Mouse (Mus musculus) lung, embryonic 16.5 days (tissue): ENCODE measurements around the gene Gas6. TPM values are rescaled to one million over a fixed set of nuclear protein-coding genes. Genes with fewer than 3 reads are reported as not detected.

Experiments
- ATAC-seq: fragments of 200-750 bp; cut with Nextera tagmentation; 2 replicates; pipeline ENCODE4 v1.8.0; 2017; ENCODE audit warnings: low read depth, mild to moderate bottlenecking, moderate library complexity
- H3K27ac ChIP-seq: fragments of 300-500 bp; sonication (generic); 2 replicates; pipeline ENCODE4 v1.5.1; 2014; ENCODE audit warnings: mild to moderate bottlenecking, control low read depth, low read length
- H3K27me3 ChIP-seq: fragments of 300-500 bp; sonication (generic); 2 replicates; pipeline ENCODE4 v1.6.1; 2014; ENCODE audit warnings: low read depth, low read length, mixed read lengths; ENCODE audit not compliant: control insufficient read depth, insufficient read depth
- H3K36me3 ChIP-seq: fragments of 300-500 bp; sonication (generic); 2 replicates; pipeline ENCODE4 v1.6.1; 2014; ENCODE audit warnings: low read length; ENCODE audit not compliant: control insufficient read depth, insufficient read depth
- H3K4me1 ChIP-seq: fragments of 300-500 bp; sonication (generic); replicated peaks from 2 replicates; pipeline ENCODE4 v1.6.1; 2014; ENCODE audit warnings: low read length, mixed read lengths; ENCODE audit not compliant: control insufficient read depth, insufficient read depth
- H3K4me2 ChIP-seq: fragments of 300-500 bp; sonication (generic); 2 replicates; pipeline ENCODE4 v1.6.1; 2014; ENCODE audit warnings: low read depth, low read length, control low read depth
- H3K4me3 ChIP-seq: fragments of 300-500 bp; sonication (generic); 2 replicates; pipeline ENCODE4 v1.5.1; 2014; ENCODE audit warnings: mild to moderate bottlenecking, low read length, control low read depth
- H3K9ac ChIP-seq: fragments of 300-500 bp; sonication (generic); 2 replicates; pipeline ENCODE4 v1.6.1; 2014; ENCODE audit warnings: low read length, control low read depth
- H3K9me3 ChIP-seq: fragments of 300-500 bp; sonication (generic); 2 replicates; pipeline ENCODE4 v1.6.1; 2016; ENCODE audit warnings: low read length; ENCODE audit not compliant: control insufficient read depth
- WGBS: fragments of 180-500 bp; shearing (Covaris S2); extraction: QIAGEN DNeasy Blood & Tissue Kit; methylation state at CpG from one replicate; pipeline ENCODE4 v1.1.7; 2014; 5-methylcytosine and 5-hydroxymethylcytosine counted together
- polyA plus RNA-seq: library from polyadenylated mRNA; unstranded; fragments of >200 nt; fragmentation: Nextera tagmentation; extraction: Ambion mirVana; gene quantifications from 2 replicates; pipeline ENCODE4 v1.2.1, GENCODE M21; 2015

Gas6 gene
- polyA plus RNA-seq, 1 experiment from 2014 or later = 78.0 TPM

DNA sequence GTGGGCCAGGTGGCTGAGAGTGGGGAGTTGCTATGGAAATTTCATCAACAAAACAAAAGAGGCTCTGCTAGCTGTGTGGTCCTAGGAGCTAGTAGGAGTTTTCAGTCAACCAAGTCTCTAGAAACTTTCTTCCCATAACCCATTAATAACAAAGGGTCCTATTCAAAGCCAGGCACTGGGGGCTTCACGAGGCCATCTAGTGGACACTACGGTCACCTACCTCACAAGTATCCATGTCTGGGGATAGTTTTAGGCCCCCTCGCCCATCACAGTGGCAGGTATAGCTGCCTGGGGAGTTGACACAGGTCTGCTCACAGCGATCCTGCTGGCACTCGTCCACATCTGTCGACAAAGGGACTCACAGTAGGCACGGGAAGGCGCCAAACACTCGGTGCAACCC lies 18.4 kb downstream of the Gas6 start:
- WGBS = 48% methylated on average over 9 of the region's 9 CpGs
- H3K36me3 ChIP-seq = no peaks in the 10 kb centered on the region
- no peaks in the 10 kb centered on the region for H3K9me3 ChIP-seq
- H3K4me2 ChIP-seq = no peak overlapping the region
- no peak for ATAC-seq
- H3K27me3 ChIP-seq = no peaks in the 10 kb centered on the region
- no peak overlapping the region for H3K9ac ChIP-seq
- no peak overlapping the region for H3K4me3 ChIP-seq
- H3K4me1 ChIP-seq = peaks cover 6% of the 10 kb centered on the region; the same call in 1 of the 2 replicates
- H3K27ac ChIP-seq = no peak overlapping the region

DNA sequence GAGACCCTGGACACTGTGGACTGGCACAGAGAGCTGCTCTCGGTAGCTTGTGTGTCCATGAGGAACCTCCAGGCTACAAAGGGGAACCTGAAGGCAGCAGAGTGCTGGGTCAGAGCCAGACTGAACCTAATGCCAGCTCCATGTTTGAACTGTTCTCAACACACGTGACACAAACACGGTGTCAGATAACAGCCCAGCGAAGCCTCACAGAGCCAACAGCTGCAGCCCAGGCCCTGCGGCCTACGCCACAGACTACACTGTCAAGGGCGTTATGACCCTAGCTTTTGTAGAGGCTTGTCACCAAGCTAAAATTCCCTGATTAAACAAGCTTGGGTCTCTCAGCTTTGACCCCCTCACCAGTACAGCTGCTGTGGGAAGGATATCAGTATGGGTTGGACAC lies 22.0 kb downstream of the Gas6 start:
- peak; percentile 66 for ATAC-seq
- Histone ChIP-seq H3K4me2 (no peak overlapping the region), H3K27me3 (no peaks in the 10 kb centered on the region), H3K9ac (no peak overlapping the region), H3K4me1 (0 out of 2 replicates have a peak, but pooled peaks cover 6% of the 10 kb centered on the region), H3K9me3 (no peaks in the 10 kb centered on the region), H3K36me3 (no peaks in the 10 kb centered on the region; the same call in 1 of the 2 replicates), H3K4me3 (no peak overlapping the region), H3K27ac (peak overlapping the region; percentile 49; the same call in 1 of the 2 replicates)
- 36% methylated on average over 7 of the region's 7 CpGs for WGBS

DNA sequence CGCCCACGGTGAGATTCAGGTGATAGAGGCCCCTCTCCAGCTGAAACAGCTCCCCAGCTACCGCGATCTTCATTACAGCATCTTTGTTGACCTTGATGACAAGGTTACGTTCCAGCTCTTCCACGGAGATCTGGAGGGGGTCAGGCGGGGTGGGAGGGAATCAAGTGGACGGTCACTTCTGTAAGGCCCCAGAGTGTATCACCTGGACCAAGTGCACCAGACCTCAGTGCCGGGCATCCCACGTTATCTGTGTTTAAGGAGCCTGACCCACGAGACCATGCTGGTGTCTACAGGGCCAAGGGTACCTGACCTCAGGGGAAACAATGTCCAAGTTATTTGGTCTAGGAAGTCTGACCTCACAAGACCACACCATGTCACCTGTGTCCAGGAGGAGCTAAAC lies 22.8 kb downstream of the Gas6 start:
- Histone ChIP-seq H3K27me3 (no peaks in the 10 kb centered on the region), H3K27ac (no peak overlapping the region), H3K36me3 (no peaks in the 10 kb centered on the region; the same call in 1 of the 2 replicates), H3K9me3 (no peaks in the 10 kb centered on the region), H3K4me3 (no peak overlapping the region), H3K9ac (no peak overlapping the region), H3K4me2 (no peak overlapping the region), H3K4me1 (0 out of 2 replicates have a peak, but pooled peaks cover 6% of the 10 kb centered on the region)
- 70% methylated on average over 11 of the region's 11 CpGs for WGBS
- ATAC-seq = no peak

DNA sequence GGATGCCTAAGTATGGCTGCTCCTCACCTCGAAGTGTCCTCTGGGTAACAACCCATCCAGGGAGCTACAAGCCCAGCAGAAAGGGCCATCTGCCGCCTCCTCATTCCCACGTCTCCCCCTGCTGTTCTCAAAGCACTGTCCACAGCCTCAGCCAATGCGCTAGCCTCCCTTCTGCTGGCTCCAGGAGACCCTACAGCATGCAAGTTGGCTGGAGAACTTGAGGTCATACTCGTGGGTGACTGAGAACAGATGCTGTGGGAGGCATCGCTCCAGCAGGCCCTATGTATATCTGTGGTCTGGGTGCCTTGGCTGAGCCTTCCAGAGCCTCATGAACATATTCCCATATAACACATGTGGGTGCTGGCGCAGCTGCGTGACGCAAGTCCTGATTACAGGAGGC lies 25.6 kb downstream of the Gas6 start:
- H3K36me3 ChIP-seq = no peaks in the 10 kb centered on the region; the same call in 1 of the 2 replicates
- 81% methylated on average over 9 of the region's 9 CpGs for WGBS
- ATAC-seq = peak; percentile 55

DNA sequence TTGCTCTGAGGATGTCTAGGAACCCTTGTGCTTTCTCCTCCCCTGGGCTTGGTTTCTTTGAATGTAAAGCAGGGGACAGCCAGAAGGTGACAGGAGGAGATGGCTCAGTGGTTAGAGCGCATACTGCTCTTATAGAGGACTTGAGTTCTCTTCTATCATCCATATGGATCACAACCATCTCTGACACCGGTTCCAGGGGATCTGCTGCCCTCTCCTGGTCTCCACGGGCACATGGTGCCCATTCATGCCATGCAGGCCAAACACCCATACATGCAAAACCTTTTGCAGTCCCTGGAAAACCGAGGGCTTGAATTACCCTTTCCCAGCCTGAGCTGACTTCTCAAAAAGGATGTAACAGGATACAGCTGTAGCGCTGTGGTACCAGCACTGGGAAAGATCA lies 27.3 kb downstream of the Gas6 start:
- ATAC-seq = no peak

More for the DNA sequence above, 25.6 kb downstream of the Gas6 start:
- H3K9me3 ChIP-seq = no peaks in the 10 kb centered on the region
- H3K4me3 ChIP-seq = no peak overlapping the region
- no peak overlapping the region for H3K4me2 ChIP-seq
- H3K27ac ChIP-seq = no peak overlapping the region
- H3K4me1 ChIP-seq = peaks cover 9% of the 10 kb centered on the region; the same call in 1 of the 2 replicates
- no peaks in the 10 kb centered on the region for H3K27me3 ChIP-seq
- no peak overlapping the region for H3K9ac ChIP-seq

DNA sequence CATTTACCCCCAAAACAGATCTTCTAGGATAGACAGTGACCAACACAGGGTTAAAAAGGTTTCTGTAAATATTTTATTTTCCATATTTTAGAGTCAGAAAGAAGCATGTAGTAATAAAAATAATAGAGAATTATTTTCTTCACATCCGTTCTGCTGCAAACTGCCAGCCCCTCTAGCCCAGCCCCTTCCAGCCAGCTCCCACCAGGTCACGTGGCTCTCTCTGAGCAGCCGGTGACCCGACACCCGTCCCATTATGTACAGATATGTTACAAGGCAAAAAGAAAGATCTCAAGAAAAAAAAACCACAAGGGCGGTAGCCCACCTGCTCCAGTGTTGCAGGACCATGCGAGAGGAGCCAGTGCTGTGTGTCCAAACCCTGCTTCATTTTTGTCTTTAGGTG lies 29.0 kb downstream of the Gas6 start:
- ATAC-seq = no peak
- Histone ChIP-seq H3K36me3 (no peaks in the 10 kb centered on the region), H3K9ac (no peak overlapping the region), H3K27ac (no peak overlapping the region), H3K9me3 (no peaks in the 10 kb centered on the region), H3K27me3 (no peaks in the 10 kb centered on the region), H3K4me3 (no peak overlapping the region), H3K4me2 (no peak overlapping the region), H3K4me1 (peaks cover 12% of the 10 kb centered on the region; the same call in 1 of the 2 replicates)
- 35% methylated on average over 7 of the region's 7 CpGs for WGBS

More for the DNA sequence above, 27.3 kb downstream of the Gas6 start:
- Histone ChIP-seq H3K4me2 (no peak overlapping the region), H3K4me3 (no peak overlapping the region), H3K36me3 (no peaks in the 10 kb centered on the region; the same call in 1 of the 2 replicates), H3K4me1 (peaks cover 9% of the 10 kb centered on the region; the same call in 1 of the 2 replicates), H3K9ac (no peak overlapping the region), H3K27me3 (no peaks in the 10 kb centered on the region), H3K27ac (no peak overlapping the region), H3K9me3 (no peaks in the 10 kb centered on the region)
- 58% methylated on average over 5 of the region's 5 CpGs for WGBS

DNA sequence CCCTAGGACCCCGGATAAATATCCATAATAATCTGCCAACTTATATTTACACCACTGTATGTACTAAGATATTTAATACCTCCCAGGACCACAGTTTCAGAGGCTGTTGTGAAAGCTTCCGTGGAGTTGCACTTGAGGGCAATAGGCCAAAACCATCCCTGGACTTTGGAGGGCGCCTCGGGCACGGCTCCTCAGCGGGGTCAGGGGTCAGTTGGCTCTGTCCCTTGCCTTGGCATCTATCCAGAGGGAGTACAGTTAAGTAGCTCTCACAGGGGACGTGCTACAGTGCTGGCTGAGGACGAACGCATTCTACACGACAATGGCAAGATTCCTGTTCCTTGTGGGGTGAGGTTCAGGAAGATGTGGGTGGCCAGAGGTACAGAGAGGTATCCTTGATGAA lies 31.9 kb downstream of the Gas6 start:
- H3K4me1 ChIP-seq = peaks cover 12% of the 10 kb centered on the region; the same call in 1 of the 2 replicates
- no peaks in the 10 kb centered on the region for H3K27me3 ChIP-seq
- no peaks in the 10 kb centered on the region for H3K36me3 ChIP-seq
- peak; percentile 69 for ATAC-seq
- H3K27ac ChIP-seq = peak overlapping the region; percentile 64
- H3K4me2 ChIP-seq = no peak overlapping the region
- no peak overlapping the region for H3K9ac ChIP-seq
- WGBS = 39% methylated on average over 10 of the region's 10 CpGs
- no peaks in the 10 kb centered on the region for H3K9me3 ChIP-seq
- H3K4me3 ChIP-seq = no peak overlapping the region

DNA sequence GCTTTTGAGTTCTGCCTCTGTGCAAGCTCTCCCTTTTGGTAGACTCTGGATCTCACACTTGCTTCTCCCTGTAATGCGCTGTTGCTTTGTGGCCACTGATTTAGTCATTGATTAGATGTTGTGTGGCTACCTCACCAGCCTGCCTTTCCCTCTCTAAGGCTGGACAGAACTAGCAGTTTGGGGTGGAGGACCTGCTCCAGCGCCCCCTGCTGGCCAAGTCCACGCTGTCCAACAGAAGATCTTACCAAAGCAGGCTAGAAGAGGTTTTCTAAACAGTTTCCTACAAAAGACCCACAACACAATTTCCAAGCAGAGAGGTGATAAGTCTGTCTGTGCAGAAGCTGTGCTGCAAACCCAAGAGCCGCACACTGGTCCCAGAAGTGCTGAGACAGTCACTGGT lies 32.4 kb downstream of the Gas6 start:
- Histone ChIP-seq H3K4me1 (peaks cover 12% of the 10 kb centered on the region; the same call in 1 of the 2 replicates), H3K4me3 (no peak overlapping the region), H3K9me3 (no peaks in the 10 kb centered on the region), H3K9ac (no peak overlapping the region), H3K27ac (peak overlapping the region; percentile 64), H3K36me3 (no peaks in the 10 kb centered on the region), H3K27me3 (no peaks in the 10 kb centered on the region), H3K4me2 (no peak overlapping the region)
- ATAC-seq = peak; percentile 44
- WGBS = 32% methylated on average over 4 of the region's 4 CpGs

DNA sequence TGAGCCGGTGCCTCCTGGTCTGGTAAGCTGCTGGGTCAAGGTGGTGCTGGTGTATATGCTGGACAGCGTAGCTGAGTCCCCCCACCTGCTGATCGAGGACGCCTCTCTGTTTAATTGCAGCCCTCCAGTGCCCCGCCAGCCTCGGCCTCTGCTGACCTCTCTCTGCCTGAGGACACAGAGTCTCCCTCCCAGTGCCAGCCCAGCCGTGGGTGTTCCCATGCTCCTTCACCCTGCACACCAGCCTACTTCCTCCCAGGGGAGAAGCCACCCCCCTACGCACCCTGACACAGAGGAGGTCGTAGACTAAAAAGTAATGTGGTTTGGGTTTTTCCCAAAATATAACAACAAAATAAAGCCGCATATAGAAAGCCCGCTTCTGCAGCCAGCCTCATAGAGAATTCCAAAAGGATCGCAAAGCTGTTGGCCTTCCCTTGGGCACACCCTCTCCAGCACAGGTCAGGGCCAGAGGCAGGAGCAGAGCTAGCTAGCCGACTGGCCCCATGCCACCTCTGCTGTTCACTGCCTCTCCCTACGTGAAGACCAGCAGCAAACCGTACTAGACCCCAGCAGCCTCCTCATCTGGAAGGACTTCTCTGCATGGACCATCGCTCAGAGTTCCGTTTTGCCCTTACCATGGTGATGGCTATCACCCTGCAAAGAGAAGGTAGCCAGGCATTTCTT lies 33.1 kb downstream of the Gas6 start:
- Histone ChIP-seq H3K4me1 (peaks cover 12% of the 10 kb centered on the region; the same call in 1 of the 2 replicates), H3K4me2 (no peak overlapping the region), H3K4me3 (no peak overlapping the region), H3K36me3 (no peaks in the 10 kb centered on the region), H3K27ac (no peak overlapping the region), H3K9me3 (no peaks in the 10 kb centered on the region), H3K27me3 (no peaks in the 10 kb centered on the region), H3K9ac (no peak overlapping the region)
- 69% methylated on average over 17 of the region's 17 CpGs for WGBS
- ATAC-seq = no peak
